In the genomic region with DNA sequence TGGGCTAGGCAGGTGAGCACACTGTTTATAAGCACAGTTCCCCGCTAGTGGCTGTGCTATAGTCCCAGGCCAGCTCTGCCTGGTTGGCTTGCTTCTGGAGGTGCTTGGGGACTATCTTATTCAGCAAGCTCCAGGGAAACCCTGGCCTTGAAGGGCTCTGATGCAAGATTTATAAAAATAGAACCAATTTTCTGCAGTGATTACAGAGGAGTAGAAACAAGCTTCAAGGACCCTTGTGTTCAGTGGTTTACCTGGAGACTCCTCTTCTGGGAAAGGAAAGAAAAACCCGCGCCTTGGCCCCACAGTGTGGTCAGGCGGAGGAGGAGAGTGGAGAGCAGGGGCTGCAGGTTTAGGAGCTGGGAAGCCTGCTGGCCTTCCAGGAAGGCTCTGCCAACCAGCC, we compare ENCODE assay signal across 17 mouse cellular contexts.
"Had no signal": no experiment of that assay in that cellular context is flagged by ENCODE, and none has a peak within 500 bp of the region (broad histone marks: within the 10 kb centered on the region; RNA-seq: fewer than 3 reads in every experiment).

No protein-coding gene starts in this region.

- H3K4me3 ChIP-seq: left cerebral cortex, adult 2 months; limb, embryonic 10.5 days; liver, embryonic 15.5 days; midbrain, embryonic 10.5 days; myocyte; neural tube, embryonic 15.5 days had no signal

- H3K27ac ChIP-seq: left cerebral cortex, adult 2 months; limb, embryonic 10.5 days; liver, embryonic 15.5 days; midbrain, embryonic 10.5 days; neural tube, embryonic 15.5 days; stomach, postnatal 0 days had no signal

- H3K27me3 ChIP-seq: liver, embryonic 15.5 days; neural tube, embryonic 15.5 days had no signal

- ATAC-seq: inflammation-experienced regulatory T-cells, adult 6 months; intestine, postnatal 0 days had no signal

- H3K36me3 ChIP-seq: limb, embryonic 10.5 days; liver, embryonic 15.5 days; midbrain, embryonic 10.5 days; neural tube, embryonic 15.5 days had no signal

- H3K9me3 ChIP-seq: limb, embryonic 10.5 days; liver, embryonic 15.5 days; neural tube, embryonic 15.5 days had no signal

- H3K4me2 ChIP-seq: liver, embryonic 11.5 days; liver, embryonic 15.5 days; neural tube, embryonic 15.5 days had no signal

- H3K4me1 ChIP-seq: liver, embryonic 15.5 days had no signal

- DNase-seq: kidney, adult 8-10 months; kidney, postnatal 25 days; midbrain, embryonic 14.5 days; right cerebral cortex, adult 18-20 months; right cerebral cortex, postnatal 25 days; thymus, adult 2 months; thymus, postnatal 25 days had no signal

- H3K9ac ChIP-seq: liver, embryonic 15.5 days; neural tube, embryonic 15.5 days had no signal
